Mouse (Mus musculus) spleen, embryonic (tissue): ENCODE measurements around the gene Nkiras1.
"Not testable (repeated sequence)": the region's sequence is repeated elsewhere in the genome, so short reads cannot be mapped to it uniquely, and the experiment has no call there.

Source experiments
- CTCF ChIA-PET: fragments of 350-600 bp; sonication (Branson Sonifier 250); formaldehyde crosslinking; loops from one replicate; lab custom pipeline; 2022; lab: Charles Lee

Nkiras1 gene

DNA sequence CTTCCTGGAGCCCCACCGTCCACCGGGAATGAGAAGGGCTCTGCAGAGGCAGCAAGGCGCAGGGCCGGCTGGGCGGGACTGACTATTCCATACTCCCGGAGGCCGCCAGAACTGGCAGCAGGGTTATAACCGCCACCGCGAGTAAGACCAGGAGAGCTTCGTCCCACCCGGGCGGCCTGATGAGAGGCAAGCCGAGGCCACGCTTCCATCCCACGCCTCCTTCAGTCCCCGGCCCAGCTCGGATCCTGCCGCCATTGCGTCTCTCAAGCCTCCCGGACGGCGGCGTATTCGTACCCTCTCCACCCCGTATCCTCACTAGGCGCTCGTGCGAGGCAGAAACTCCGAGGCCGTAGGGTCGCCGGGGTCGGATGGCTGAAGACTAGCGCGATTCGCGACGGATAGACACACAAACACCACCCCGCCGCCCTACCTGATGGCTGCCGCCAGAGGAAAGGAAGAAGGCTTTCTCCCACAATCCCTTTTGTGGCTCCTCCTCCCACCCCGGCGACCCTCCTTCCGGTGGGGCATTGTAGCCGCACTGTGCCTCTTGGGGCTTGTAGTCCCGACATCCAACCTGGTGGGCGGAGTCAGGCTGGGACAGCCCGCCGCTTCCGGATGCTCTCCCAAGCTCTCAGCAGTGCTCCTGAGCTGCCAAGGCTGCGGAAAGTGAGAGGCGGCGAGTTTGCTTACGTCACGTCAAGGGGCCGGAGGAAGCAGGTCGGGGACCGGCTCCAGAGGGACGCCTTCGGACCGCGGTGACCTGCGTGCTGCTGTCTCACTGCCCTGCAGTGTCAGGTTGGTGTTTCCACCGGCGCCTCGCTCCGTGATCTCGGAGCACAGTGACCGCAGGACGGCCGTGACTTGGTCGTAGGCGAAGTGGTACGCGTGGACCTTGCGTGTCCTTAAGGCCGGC is at the start of gene Nkiras1, which contains the start of gene Rpl15:
Gene Nkiras1 (plus strand): TSS at position 608 of the 913 bp plus-strand sequence.
Gene Rpl15 (minus strand): TSS at position 863 of the 913 bp plus-strand sequence.
- CTCF ChIA-PET, result interaction anchor here (1.0 kb wide), 1 partner anchor 36 kb away, joined by 3 read pairs; no protein-coding TSS in a partner anchor

DNA sequence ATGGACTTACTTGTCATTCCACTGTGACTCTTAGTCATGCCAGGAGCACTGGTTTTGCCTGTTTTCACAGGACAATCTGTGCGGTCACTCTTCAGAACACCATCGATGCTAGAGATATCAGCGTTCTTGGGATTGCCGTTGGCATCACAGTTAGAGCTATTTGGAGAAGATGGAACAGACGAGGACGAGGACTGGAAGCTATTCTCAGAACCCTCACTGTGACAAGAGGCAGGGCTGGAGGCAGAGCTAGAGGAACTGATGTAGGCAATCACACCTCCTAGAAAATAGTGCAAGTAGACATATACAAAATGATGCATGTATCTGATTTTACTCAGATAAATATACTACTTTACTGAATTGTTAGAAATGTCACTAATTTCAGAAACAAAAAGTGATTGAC is 49.0 kb upstream of the Nkiras1 start:
- CTCF ChIA-PET, result no interaction called here

DNA sequence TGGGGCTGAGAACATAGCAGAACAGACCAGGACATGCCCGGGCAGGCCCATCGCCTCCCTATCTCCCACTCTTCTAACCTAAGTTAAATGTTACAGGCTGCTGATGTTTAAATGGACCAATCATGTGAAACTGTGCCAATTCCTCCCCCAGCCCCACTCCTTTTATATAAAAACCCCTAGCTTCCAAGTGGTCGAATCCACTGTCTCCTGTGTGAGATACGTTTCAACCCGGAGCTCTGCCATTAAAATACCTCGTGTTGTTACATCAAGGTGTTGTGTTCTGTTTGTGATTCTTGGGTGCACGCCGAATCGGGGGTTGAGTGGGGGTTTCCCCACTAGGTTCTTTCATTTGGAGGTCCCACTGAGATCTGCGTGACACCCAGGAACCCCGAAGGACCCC is 45.5 kb upstream of the Nkiras1 start:
- CTCF ChIA-PET, result not testable (repeated sequence)

DNA sequence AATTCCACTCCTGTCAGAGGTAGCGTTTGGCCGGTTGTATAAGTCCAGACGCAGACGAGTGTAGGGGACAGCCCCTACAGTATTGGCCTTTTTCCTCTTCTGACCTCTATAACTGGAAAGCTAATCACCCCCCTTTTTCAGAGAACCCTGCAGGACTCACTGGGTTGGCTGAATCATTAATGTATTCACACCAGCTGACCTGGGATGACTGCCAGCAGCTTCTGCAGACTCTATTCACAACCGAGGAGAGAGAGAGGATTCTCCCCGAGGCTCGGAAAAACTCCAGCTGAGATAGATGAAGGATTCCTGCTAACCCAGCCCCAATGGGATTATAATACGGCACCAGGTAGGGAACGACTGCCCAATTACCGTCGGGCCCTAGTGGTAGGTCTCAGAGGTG is 44.8 kb upstream of the Nkiras1 start:
- CTCF ChIA-PET, result not testable (repeated sequence)

DNA sequence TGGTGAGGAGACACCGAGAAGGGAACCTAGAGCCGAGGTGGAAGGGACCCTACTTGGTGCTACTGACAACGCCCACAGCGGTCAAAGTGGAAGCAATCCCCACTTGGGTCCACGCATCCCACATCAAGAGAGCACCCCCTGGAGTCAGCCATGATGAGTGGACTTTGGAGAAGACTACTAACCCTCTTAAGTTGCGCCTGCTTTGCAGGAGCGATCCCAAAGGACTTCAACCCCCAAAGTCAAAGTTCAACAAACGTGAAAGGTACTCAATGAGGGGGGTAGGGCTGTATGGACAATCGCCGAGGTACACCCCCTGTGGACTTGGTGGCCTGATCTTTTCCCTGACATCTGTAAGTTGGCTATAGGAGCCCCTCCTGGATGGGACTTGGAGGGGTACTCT is 41.2 kb upstream of the Nkiras1 start:
- CTCF ChIA-PET, result not testable (repeated sequence)

DNA sequence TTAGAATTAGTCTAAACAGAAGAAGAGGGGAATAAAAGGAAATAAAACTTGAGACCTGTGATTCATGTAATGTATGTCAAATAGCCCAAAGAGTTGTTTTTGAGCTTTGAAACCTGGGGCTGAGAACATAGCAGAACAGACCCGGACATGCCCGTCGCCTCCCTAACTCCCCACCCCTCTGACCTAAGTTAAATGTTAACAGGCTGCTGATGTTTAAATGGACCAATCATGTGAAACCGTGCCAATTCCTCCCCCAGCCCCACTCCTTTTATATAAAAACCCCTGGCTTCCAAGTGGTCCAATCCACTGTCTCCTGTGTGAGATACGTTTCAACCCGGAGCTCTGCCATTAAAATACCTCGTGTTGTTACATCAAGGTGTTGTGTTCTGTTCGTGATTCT is 39.1 kb upstream of the Nkiras1 start:
- CTCF ChIA-PET, result interaction anchor here (0.6 kb wide), 1 partner anchor 40 kb away, joined by 3 read pairs; no protein-coding TSS in a partner anchor

DNA sequence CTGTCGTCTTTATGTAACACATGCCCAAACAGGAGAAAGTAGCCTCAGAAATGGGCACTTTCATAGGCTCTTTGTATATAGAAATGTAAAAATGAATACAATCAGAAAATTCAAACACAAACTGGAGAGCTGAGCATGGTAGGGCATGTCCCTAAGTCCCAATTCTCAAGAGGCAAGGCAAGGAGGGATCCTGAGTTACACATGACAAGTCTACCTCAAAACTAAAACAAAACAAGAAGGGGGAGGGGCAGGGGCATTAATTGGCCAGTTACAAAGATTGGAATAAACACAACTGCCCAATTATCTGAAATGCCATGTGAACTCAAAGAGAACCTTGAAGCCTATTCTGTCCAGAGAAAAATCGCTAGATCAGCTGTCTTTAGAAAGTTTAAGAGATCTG is 37.9 kb upstream of the Nkiras1 start:
- CTCF ChIA-PET, result interaction anchor here (0.6 kb wide), 1 partner anchor 39 kb away, joined by 4 read pairs; no protein-coding TSS in a partner anchor

DNA sequence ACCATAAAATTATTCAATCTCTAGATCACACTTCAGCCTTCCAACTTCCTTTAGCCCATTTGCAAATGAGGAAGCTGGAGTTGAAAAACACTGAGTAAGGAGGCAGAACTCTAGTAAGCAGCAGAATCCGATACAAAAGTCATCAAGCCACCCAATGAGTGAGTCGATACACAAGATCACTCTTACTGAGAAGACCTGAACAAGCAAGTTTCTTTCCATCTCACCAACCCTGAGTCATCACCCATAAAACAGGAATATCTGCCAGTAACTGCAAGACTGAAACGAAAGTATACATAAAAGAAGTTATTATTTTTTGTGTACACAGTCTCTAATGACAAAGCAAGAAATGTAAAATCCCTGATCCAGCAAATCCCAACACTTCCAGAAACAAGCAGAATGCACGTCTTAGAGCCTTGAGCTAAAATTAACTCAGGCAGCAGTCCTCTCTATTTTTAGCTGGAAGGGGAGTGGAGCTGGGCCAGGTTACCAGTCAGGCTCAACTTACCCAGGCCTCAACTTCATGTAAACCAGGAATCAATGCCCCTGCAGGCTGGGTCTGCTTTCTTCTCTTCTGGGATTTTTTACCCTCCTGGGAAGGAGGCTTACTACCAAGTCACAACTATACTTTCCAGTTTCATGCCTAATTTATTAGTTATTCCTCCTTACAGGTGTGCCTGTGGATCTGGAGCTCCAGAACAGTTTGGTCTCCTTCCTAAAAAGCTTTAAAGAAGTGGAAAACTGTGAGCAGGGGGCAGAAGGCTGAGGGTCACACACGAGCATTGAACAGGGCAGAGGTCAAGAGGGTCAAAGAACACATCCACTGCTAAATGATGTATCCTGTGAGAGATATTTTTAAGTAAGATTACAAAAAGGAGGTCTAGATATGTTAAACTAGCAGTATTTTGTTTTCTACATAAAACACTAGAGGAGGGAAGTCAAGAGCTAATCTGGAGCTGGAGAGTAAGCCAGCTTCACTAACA is 36.7 kb upstream of the Nkiras1 start:
- CTCF ChIA-PET, result interaction anchor here (0.9 kb wide), 1 partner anchor 36 kb away, joined by 3 read pairs; the partner anchor contains the start of gene Nkiras1

DNA sequence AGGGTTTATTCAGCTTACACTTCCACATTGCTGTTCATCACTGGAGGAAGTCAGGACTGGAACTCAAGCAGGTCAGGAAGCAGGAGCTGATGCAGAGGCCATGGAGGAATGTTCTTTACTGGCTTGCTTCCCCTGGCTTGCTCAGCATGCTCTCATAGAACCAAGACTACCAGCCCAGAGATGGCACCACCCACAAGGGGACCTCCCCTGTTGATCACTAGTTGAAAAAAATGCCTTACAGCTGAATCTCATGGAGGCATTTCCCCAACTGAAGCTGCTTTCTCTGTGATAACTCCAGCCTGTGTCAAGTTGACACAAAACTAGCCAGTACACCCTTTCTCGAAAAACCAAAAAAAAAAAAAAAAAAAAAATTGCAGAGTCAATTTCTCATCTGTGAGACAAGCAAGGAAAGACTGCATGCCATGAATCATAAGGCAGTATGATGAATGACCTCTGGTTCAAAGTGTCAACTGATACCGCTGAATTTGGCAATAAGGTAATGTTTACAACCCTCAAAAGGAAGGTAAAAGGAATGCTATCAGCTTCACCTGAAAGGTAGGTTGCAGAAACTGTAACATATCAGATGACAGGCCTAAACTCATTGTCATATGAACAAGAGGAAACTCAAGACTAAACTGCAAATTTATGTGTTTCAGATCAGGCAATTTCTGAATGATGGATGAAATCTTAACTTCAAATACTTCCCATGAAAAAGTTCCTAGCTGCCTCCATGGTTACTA is 34.3 kb upstream of the Nkiras1 start:
- CTCF ChIA-PET, result interaction anchor here (0.6 kb wide), 1 partner anchor 383 kb away, joined by 5 read pairs; no protein-coding TSS in a partner anchor

DNA sequence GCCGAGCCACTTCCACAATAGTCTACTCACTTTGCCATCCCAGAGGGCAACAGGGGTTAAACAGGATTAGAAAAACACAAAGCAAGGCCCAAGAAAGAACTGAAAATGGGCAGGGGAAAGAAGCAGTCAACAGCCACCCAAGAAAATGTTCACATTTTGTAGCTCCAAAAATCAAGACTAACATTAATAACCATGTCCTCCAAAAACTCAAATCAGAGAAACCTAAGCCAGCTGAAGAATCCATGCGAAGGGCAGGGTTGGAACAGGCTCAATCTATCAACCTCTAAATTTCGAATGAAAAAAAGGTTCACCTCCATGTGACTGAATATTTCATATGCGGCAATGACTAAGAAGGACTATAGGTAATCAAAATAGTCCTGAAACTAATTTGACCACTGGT is 33.6 kb upstream of the Nkiras1 start:
- CTCF ChIA-PET, result no interaction called here

DNA sequence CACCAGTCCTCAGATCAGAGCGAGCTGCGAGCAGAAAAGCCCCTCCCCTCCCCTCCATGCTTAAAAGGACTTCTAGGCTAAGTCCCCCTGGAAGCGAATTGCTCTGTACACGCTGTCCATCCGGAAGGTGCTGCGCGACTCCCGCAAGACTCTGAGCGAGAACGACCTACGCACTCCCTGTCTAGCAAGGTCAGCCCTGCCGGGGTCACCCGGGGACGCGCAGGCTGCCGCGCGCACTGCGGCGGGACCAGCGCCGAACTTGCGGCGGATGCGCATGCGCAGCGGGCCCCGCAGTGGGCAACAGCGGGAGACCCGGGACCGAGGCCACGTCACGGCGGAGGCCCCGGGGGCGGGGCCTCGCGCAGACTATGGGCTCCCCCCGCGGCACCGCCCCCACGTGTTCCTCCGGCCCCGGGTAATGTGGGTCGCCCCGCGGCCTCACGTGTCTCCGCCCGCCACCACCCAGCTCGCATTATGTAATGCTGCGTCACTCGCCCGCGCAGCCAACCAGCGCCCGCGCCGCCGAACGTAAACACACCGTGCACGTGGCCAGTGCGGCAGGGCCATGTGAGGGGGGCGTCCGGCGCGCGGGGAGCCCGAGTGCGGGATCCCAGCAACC is 32.7 kb upstream of the Nkiras1 start:
- CTCF ChIA-PET, result no interaction called here

DNA sequence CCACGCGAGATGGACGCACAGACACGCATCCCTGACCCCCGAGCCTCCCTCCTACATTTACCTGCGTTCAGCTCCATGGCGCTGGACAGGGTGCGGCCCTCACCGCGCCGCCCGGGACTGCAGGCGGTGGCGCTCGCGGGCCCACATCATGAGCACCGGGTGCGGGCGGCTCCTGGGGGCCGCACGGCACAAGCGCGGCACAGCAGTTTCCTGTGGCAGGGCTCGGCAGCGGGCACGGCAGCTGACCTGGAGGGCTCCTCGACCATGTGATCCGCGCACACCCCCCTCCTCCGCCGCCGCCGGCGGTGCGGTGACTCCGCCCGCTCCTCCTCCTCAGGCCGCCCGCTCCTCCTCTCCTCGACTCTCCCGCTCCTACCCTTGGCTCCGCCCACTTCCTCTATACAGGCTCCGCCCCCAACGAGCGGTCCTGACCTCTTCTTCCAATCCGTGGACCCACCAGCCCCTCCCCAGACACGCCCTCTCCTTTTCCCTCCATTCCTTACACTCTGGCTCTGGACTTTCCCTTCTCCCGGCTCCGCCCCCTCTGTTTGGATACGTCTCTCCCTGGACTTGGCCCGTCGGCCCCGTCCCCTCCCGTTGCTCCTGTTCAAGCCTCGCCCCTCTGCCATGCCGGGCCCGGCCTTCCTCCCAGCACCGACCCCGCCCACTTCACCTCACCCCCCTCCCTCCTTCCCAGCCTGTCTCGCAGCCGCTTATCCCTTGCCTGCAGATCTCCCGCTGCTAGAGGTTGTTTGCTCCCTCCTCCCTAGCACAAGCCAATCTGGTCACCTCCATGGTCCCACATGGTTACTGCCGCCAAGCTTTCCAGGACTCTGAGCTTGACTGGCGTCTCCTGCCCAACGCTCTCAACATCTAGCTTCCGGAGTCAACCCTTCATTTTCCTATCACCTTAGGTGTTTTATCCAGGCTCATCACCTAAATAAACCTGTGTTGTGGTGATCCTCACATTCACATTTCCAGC is 31.9 kb upstream of the Nkiras1 start, which contains the start of gene Nr1d2:
Gene Nr1d2 (minus strand): TSS at position 378 of the 982 bp plus-strand sequence.
- CTCF ChIA-PET, result no interaction called here

DNA sequence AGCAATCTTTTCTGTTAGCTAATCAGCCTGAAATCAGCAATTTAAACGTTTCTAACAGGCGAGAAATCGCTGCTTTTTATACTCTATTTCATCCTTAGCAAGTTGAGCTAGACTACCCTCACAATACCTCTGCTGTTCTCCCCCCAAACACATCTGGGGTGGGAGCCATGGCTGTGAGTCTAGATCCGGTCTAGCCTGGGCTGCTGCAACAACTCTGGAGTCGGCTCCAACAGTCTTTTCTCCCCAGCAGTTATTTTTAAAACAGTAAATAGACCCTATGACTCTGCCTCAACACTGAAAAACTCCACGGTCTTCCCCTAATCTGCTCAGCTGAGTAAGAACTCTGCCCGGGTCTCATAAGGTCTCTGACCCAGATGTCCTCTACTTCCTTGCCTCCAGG is 30.8 kb upstream of the Nkiras1 start:
- CTCF ChIA-PET, result no interaction called here

DNA sequence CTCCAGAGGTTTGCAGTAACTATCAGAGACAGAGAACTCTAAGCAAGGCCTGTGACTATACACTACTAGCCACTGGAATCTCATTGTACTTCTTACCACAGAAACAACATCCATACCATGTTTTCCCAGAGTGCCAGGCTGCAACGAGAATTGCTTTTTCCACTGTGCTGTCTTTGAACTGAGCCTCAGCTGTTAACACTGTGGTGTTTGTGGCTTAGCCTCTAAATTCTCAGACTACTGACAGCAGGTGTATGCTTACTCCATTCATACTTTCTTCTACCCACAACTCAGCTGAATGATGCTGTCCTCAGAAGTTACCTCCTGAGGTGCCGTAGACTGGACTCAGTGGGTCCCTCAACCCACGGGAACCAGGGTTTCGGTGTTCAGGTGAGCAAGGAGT is 29.1 kb upstream of the Nkiras1 start:
- CTCF ChIA-PET, result no interaction called here

DNA sequence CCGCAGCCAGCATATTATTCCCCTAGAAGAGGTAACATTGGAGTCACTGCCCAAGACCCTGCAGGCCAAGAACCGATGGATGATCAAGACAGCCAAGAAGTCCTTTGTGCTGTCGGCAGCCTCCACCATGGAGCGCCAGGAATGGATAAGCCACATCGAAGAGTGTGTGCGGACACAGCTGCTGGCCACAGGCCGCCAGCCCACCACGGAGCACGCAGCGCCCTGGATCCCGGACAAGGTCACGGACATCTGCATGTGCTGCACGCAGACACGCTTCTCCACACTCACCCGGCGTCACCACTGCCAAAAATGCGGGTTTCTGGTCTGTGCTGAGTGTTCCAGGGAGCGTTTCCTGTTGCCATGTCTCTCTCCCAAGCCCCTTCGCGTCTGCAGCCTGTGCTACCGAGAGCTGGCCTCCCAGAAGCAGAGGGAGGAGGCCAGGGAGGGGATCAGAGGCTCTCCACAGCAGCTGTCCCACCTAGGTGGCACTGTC is 28.3 kb upstream of the Nkiras1 start:
- CTCF ChIA-PET, result no interaction called here

DNA sequence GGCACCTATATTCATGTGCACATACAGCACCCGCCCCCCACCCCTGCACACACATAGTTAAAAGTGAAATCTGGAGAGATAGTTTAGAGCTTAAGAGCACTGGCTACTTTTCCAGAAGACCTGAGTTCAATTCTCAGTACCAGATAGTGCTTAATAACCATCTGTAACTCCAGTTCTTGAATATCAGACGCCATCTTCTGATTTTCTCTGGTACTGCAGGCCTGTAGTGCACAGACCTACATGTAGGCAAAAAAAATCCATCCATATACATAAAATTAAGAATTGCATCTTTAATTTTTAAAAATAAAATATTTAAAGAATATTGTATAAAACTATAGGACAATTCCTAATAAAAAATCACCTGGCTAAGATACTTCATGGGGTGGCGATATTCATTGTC is 9.7 kb upstream of the Nkiras1 start:
- CTCF ChIA-PET, result no interaction called here

DNA sequence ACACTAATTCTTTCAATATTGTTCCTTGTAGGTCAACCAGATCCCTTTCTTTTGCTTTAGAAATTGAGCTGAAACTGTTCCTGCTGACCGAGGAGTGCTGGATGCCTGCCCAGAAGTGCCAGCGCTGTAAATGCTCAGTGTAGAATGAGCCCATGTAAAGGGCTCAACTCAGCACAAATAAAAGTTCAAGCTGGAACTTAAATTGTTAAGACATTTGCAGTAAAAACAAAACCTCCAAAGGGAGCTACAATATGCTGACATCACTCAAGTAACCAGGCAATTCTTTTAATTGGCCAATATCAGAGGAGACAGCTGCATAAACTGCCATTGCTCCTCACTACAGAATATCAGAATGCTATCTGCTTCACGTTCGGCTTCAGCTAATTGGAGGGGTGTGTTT is 7.5 kb upstream of the Nkiras1 start:
- CTCF ChIA-PET, result no interaction called here

DNA sequence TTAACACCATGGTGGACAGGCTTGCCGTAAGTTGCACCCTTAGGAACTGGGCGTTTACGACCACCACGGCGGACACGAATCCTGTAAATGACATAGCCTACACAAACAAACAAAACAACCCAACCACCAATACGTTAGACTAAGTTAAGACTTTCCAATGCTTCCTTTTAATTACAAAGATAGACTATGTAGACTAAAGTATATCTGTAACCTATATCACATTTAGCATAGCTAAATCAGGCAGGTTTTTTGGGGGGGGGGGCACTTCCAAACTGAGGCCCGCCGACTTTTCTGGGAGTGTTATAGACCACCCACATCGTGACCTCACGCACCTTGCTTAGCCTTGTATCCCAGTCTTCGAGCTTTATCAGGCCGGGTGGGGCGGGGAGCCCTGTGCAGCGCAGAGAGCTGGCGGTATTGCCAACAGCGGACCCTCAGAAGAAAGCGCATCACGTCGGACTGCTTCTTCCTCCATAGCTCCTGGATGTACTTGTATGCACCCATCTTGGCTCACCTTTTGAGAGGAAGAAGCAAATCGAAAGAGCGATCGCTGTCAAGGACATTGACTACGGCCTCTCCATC is 898 bp upstream of the Nkiras1 start:
- CTCF ChIA-PET, result interaction anchor here (1.0 kb wide), 1 partner anchor 36 kb away, joined by 3 read pairs; no protein-coding TSS in a partner anchor

DNA sequence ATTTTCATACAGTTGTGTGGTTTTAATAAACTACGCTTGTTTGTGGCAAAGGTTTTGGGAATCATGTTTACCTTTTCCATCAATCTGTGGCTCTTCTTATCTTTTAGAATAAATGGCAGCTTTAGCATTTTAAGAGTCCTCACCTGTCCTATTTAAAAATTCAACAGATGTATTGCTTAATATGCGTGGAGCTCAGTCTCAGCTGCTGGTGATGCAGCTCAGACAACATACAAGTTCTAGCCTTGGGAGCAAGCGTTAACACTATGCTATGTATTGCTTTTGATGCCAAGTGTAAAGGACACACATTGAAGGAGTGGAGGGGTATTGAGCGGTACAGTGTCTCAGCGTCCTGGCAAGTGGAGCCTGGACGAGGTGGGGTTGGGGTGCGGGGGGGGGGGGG is 730 bp downstream of the Nkiras1 start:
- CTCF ChIA-PET, result interaction anchor here (0.6 to 0.7 kb wide), 2 partner anchors 39 to 40 kb away, joined by 3 to 4 read pairs; no protein-coding TSS in a partner anchor
